Comparison of ENCODE assay signal across 28 mouse cellular contexts in the genomic region with DNA sequence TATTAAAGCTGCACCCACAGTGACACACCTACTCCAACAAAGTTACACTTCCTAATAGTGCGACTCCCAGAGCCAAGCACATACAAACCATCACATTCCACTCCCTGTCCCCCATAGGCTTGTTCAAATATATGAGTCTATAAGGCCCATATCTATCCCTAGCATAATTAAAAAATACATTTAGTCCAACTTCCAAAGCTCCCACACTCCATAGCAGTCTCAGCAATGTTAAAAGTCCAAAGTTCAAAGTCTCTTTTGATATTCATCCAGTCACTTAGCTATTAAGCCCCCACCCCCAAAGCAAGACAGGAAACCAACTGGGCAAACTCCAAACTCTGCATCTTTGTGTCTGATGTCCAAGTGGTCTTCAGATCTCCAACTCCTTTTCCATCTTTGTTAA.
"Had no signal": no experiment of that assay in that cellular context is flagged by ENCODE, and none has a peak within 500 bp of the region (broad histone marks: within the 10 kb centered on the region; RNA-seq: fewer than 3 reads in every experiment).

No protein-coding gene starts in this region.

- H3K27me3 ChIP-seq: embryonic facial prominence, embryonic 12.5 days; embryonic facial prominence, embryonic 13.5 days; embryonic facial prominence, embryonic 15.5 days; forebrain, embryonic 12.5 days; forebrain, embryonic 13.5 days; forebrain, embryonic 15.5 days had no signal

- H3K9ac ChIP-seq: embryonic facial prominence, embryonic 12.5 days; embryonic facial prominence, embryonic 13.5 days; embryonic facial prominence, embryonic 15.5 days; forebrain, embryonic 12.5 days; forebrain, embryonic 13.5 days; forebrain, embryonic 15.5 days; forebrain, postnatal 0 days had no signal

- H3K27ac ChIP-seq: embryonic facial prominence, embryonic 10.5 days; embryonic facial prominence, embryonic 12.5 days; embryonic facial prominence, embryonic 13.5 days; embryonic facial prominence, embryonic 15.5 days; forebrain, embryonic 10.5 days; forebrain, embryonic 12.5 days; forebrain, embryonic 13.5 days; forebrain, embryonic 15.5 days; gastrocnemius, adult 2 months; heart, adult 2 months had no signal

- H3K9me3 ChIP-seq: embryonic facial prominence, embryonic 10.5 days; embryonic facial prominence, embryonic 12.5 days; embryonic facial prominence, embryonic 13.5 days; embryonic facial prominence, embryonic 15.5 days; forebrain, embryonic 10.5 days; forebrain, embryonic 12.5 days; forebrain, embryonic 13.5 days; forebrain, embryonic 15.5 days had no signal

- DNase-seq: cerebellum, adult 2 months; cerebellum, adult 8-10 months; cerebellum, adult 9-10 months; cerebellum, adult 9-11 months; cerebellum, postnatal 10 days; cerebellum, postnatal 14 days; cerebellum, postnatal 25 days; cerebellum, postnatal 36 days; embryo, embryonic 11 days; forebrain, postnatal 0 days; gastrocnemius, adult 2 months; gastrocnemius, postnatal 10 days; gastrocnemius, postnatal 14 days; gastrocnemius, postnatal 25 days; gastrocnemius, postnatal 36 days; heart, adult 11 months; heart, adult 18-20 months; heart, adult 2 months had no signal

- H3K4me3 ChIP-seq: embryonic facial prominence, embryonic 10.5 days; embryonic facial prominence, embryonic 12.5 days; embryonic facial prominence, embryonic 13.5 days; embryonic facial prominence, embryonic 15.5 days; erythroblast, embryonic 14.5 days; forebrain, embryonic 10.5 days; forebrain, embryonic 12.5 days; forebrain, embryonic 13.5 days; forebrain, embryonic 15.5 days; gastrocnemius, adult 2 months; heart, adult 2 months had no signal

- ATAC-seq: forebrain, embryonic 13.5 days; forebrain, embryonic 15.5 days; forebrain, embryonic 16.5 days; forebrain, postnatal 0 days had no signal

- H3K36me3 ChIP-seq: embryonic facial prominence, embryonic 10.5 days; embryonic facial prominence, embryonic 12.5 days; embryonic facial prominence, embryonic 13.5 days; embryonic facial prominence, embryonic 15.5 days; forebrain, embryonic 10.5 days; forebrain, embryonic 12.5 days; forebrain, embryonic 15.5 days had no signal

- H3K4me1 ChIP-seq: embryonic facial prominence, embryonic 10.5 days; embryonic facial prominence, embryonic 12.5 days; embryonic facial prominence, embryonic 13.5 days; embryonic facial prominence, embryonic 15.5 days; forebrain, embryonic 10.5 days; forebrain, embryonic 12.5 days; forebrain, embryonic 13.5 days; forebrain, embryonic 15.5 days had no signal

- H3K4me2 ChIP-seq: embryonic facial prominence, embryonic 12.5 days; embryonic facial prominence, embryonic 13.5 days; embryonic facial prominence, embryonic 15.5 days; forebrain, embryonic 12.5 days; forebrain, embryonic 13.5 days; forebrain, embryonic 15.5 days had no signal
